Mouse (Mus musculus) testis, adult 2 months (tissue): ENCODE data around the gene Trim72.

ENCODE experiments used
- CTCF ChIP-seq: fragments of 200-500 bp; IDR thresholded peaks from 2 replicates; pipeline ENCODE4 v1.5.1; 2012; ENCODE audit warnings: low read depth, mild to moderate bottlenecking, inconsistent platforms, low read length, moderate library complexity; ENCODE audit not compliant: control insufficient read depth, insufficient read depth, insufficient replicate concordance
- POLR2A ChIP-seq: fragments of 200-500 bp; IDR thresholded peaks from 2 replicates; pipeline ENCODE4 v1.6.1; 2012; ENCODE audit warnings: low read depth, mild to moderate bottlenecking, inconsistent platforms, low read length, moderate library complexity; ENCODE audit not compliant: control insufficient read depth

GRCm38 (mm10) chr7:128050739-128051138 is 47.0 kb downstream of the Trim72 start:
- no peak for TF ChIP-seq CTCF
- no peak for TF ChIP-seq POLR2A
